Mouse (Mus musculus): ENCODE measurements around the gene Serpina16. TPM values are rescaled to one million over a fixed set of nuclear protein-coding genes. Genes with fewer than 3 reads are reported as not detected.
"Not testable (repeated sequence)": the region's sequence is repeated elsewhere in the genome, so short reads cannot be mapped to it uniquely, and the experiment has no call there.

Serpina16 gene
- polyA plus RNA-seq, 1 experiment from 2014 or later: 0.50 TPM

GRCm38 (mm10) chr12:103665286-103665685 lies 10.7 kb downstream of the Serpina16 start:
- H3K9me3 ChIP-seq (replicated peaks; ENCODE audit: control insufficient read depth, low read length): no peaks in the 10 kb centered on the region
- H3K4me3 ChIP-seq (replicated peaks; ENCODE audit: low read length): no peak overlapping the region
- 78% methylated on average over 3 of the region's 3 CpGs for WGBS
- ATAC-seq (ENCODE audit: insufficient read depth, low FRiP score): no peak
- H3K4me2 ChIP-seq (ENCODE audit: low read depth, low read length): no peak overlapping the region
- H3K36me3 ChIP-seq (ENCODE audit: control insufficient read depth, insufficient read depth, low read length): no peaks in the 10 kb centered on the region
- no peak overlapping the region for H3K27ac ChIP-seq (ENCODE audit: low read length)
- H3K9ac ChIP-seq (ENCODE audit: low read length): no peak overlapping the region
- H3K27me3 ChIP-seq (ENCODE audit: control insufficient read depth, insufficient read depth, low read length): no peaks in the 10 kb centered on the region
- H3K4me1 ChIP-seq (ENCODE audit: control insufficient read depth, insufficient read depth, low read length): no peaks in the 10 kb centered on the region

GRCm38 (mm10) chr12:103662053-103662452 lies 13.9 kb downstream of the Serpina16 start:
- not testable (repeated sequence) for H3K27me3 ChIP-seq (ENCODE audit: control insufficient read depth, insufficient read depth, low read length); H3K4me2 ChIP-seq (ENCODE audit: low read depth, low read length); ATAC-seq (ENCODE audit: insufficient read depth, low FRiP score); H3K4me3 ChIP-seq (replicated peaks; ENCODE audit: low read length); H3K9ac ChIP-seq (ENCODE audit: low read length); H3K27ac ChIP-seq (ENCODE audit: low read length); H3K9me3 ChIP-seq (replicated peaks; ENCODE audit: control insufficient read depth, low read length); H3K4me1 ChIP-seq (ENCODE audit: control insufficient read depth, insufficient read depth, low read length); H3K36me3 ChIP-seq (ENCODE audit: control insufficient read depth, insufficient read depth, low read length)

- Histone ChIP-seq H3K4me2 (ENCODE audit: low read depth, low read length) (no peak overlapping the region), H3K36me3 (ENCODE audit: control insufficient read depth, insufficient read depth, low read length) (no peaks in the 10 kb centered on the region), H3K4me3 (replicated peaks; ENCODE audit: low read length) (no peak overlapping the region), H3K9ac (ENCODE audit: low read length) (no peak overlapping the region), H3K4me1 (ENCODE audit: control insufficient read depth, insufficient read depth, low read length) (no peaks in the 10 kb centered on the region), H3K9me3 (replicated peaks; ENCODE audit: control insufficient read depth, low read length) (no peaks in the 10 kb centered on the region), H3K27ac (ENCODE audit: low read length) (no peak overlapping the region), H3K27me3 (ENCODE audit: control insufficient read depth, insufficient read depth, low read length) (no peaks in the 10 kb centered on the region)
- ATAC-seq (ENCODE audit: insufficient read depth, low FRiP score): no peak
- WGBS: 87% methylated on average over 5 of the region's 5 CpGs
Observed at GRCm38 (mm10) chr12:103660076-103660475, 15.9 kb downstream of the Serpina16 start.

GRCm38 (mm10) chr12:103659171-103659570 lies 16.8 kb downstream of the Serpina16 start:
- no peak for ATAC-seq (ENCODE audit: insufficient read depth, low FRiP score)
- Histone ChIP-seq H3K9ac (ENCODE audit: low read length) (no peak overlapping the region), H3K4me1 (ENCODE audit: control insufficient read depth, insufficient read depth, low read length) (no peaks in the 10 kb centered on the region), H3K4me3 (replicated peaks; ENCODE audit: low read length) (no peak overlapping the region), H3K27me3 (ENCODE audit: control insufficient read depth, insufficient read depth, low read length) (no peaks in the 10 kb centered on the region), H3K4me2 (ENCODE audit: low read depth, low read length) (no peak overlapping the region), H3K36me3 (ENCODE audit: control insufficient read depth, insufficient read depth, low read length) (no peaks in the 10 kb centered on the region), H3K9me3 (replicated peaks; ENCODE audit: control insufficient read depth, low read length) (no peaks in the 10 kb centered on the region), H3K27ac (ENCODE audit: low read length) (no peak overlapping the region)
- 76% methylated on average over 2 of the region's 2 CpGs for WGBS

GRCm38 (mm10) chr12:103657991-103658390 lies 17.9 kb downstream of the Serpina16 start:
- no peak overlapping the region for H3K4me3 ChIP-seq (replicated peaks; ENCODE audit: low read length)
- no peaks in the 10 kb centered on the region for H3K4me1 ChIP-seq (ENCODE audit: control insufficient read depth, insufficient read depth, low read length)
- no peaks in the 10 kb centered on the region for H3K27me3 ChIP-seq (ENCODE audit: control insufficient read depth, insufficient read depth, low read length)
- no peak overlapping the region for H3K9ac ChIP-seq (ENCODE audit: low read length)
- no peak overlapping the region for H3K27ac ChIP-seq (ENCODE audit: low read length)
- no peak overlapping the region for H3K4me2 ChIP-seq (ENCODE audit: low read depth, low read length)
- no peaks in the 10 kb centered on the region for H3K36me3 ChIP-seq (ENCODE audit: control insufficient read depth, insufficient read depth, low read length)
- 82% methylated on average over 10 of the region's 10 CpGs for WGBS
- no peaks in the 10 kb centered on the region for H3K9me3 ChIP-seq (replicated peaks; ENCODE audit: control insufficient read depth, low read length)
- no peak for ATAC-seq (ENCODE audit: insufficient read depth, low FRiP score)

- H3K4me3 ChIP-seq (replicated peaks; ENCODE audit: low read length): no peak within 1 kb of the TSS
- no peak for ATAC-seq (ENCODE audit: insufficient read depth, low FRiP score)
- H3K27ac ChIP-seq (ENCODE audit: low read length): no peak within 1 kb of the TSS
- H3K4me1 ChIP-seq (ENCODE audit: control insufficient read depth, insufficient read depth, low read length): no peaks in the 10 kb centered on the region
- H3K9me3 ChIP-seq (replicated peaks; ENCODE audit: control insufficient read depth, low read length): no peaks in the 10 kb centered on the region
- H3K27me3 ChIP-seq (ENCODE audit: control insufficient read depth, insufficient read depth, low read length): no peaks in the 10 kb centered on the region
- WGBS: 65% methylated on average over 9 of the region's 9 CpGs
- no peaks in the 10 kb centered on the region for H3K36me3 ChIP-seq (ENCODE audit: control insufficient read depth, insufficient read depth, low read length)
- no peak within 1 kb of the TSS for H3K4me2 ChIP-seq (ENCODE audit: low read depth, low read length)
- no peak within 1 kb of the TSS for H3K9ac ChIP-seq (ENCODE audit: low read length)
Observed at GRCm38 (mm10) chr12:103656848-103657626, 18.9 kb downstream of the Serpina16 start, which contains the start of gene Serpina6. TSS of gene Serpina6 (minus strand) at chr12:103657212.

- Histone ChIP-seq H3K27ac (ENCODE audit: low read length) (no peak overlapping the region), H3K4me1 (ENCODE audit: control insufficient read depth, insufficient read depth, low read length) (no peaks in the 10 kb centered on the region), H3K4me3 (replicated peaks; ENCODE audit: low read length) (no peak overlapping the region), H3K9ac (ENCODE audit: low read length) (no peak overlapping the region), H3K27me3 (ENCODE audit: control insufficient read depth, insufficient read depth, low read length) (no peaks in the 10 kb centered on the region), H3K4me2 (ENCODE audit: low read depth, low read length) (no peak overlapping the region), H3K36me3 (ENCODE audit: control insufficient read depth, insufficient read depth, low read length) (no peaks in the 10 kb centered on the region), H3K9me3 (replicated peaks; ENCODE audit: control insufficient read depth, low read length) (no peaks in the 10 kb centered on the region)
- 77% methylated on average over 7 of the region's 7 CpGs for WGBS
- no peak for ATAC-seq (ENCODE audit: insufficient read depth, low FRiP score)
Observed at GRCm38 (mm10) chr12:103655123-103656044, 20.6 kb downstream of the Serpina16 start.

GRCm38 (mm10) chr12:103653836-103654235 lies 22.1 kb downstream of the Serpina16 start:
- WGBS: 95% methylated on average over 2 of the region's 2 CpGs
- ATAC-seq (ENCODE audit: insufficient read depth, low FRiP score): no peak
- Histone ChIP-seq H3K27me3 (ENCODE audit: control insufficient read depth, insufficient read depth, low read length) (no peaks in the 10 kb centered on the region), H3K9ac (ENCODE audit: low read length) (no peak overlapping the region), H3K4me2 (ENCODE audit: low read depth, low read length) (no peak overlapping the region), H3K27ac (ENCODE audit: low read length) (no peak overlapping the region), H3K4me3 (replicated peaks; ENCODE audit: low read length) (no peak overlapping the region), H3K36me3 (ENCODE audit: control insufficient read depth, insufficient read depth, low read length) (no peaks in the 10 kb centered on the region), H3K4me1 (ENCODE audit: control insufficient read depth, insufficient read depth, low read length) (no peaks in the 10 kb centered on the region), H3K9me3 (replicated peaks; ENCODE audit: control insufficient read depth, low read length) (no peaks in the 10 kb centered on the region)

GRCm38 (mm10) chr12:103646314-103646713 lies 29.6 kb downstream of the Serpina16 start:
- Histone ChIP-seq H3K4me1 (ENCODE audit: control insufficient read depth, insufficient read depth, low read length) (no peaks in the 10 kb centered on the region), H3K9ac (ENCODE audit: low read length) (no peak overlapping the region), H3K36me3 (ENCODE audit: control insufficient read depth, insufficient read depth, low read length) (no peaks in the 10 kb centered on the region), H3K9me3 (replicated peaks; ENCODE audit: control insufficient read depth, low read length) (no peaks in the 10 kb centered on the region), H3K27ac (ENCODE audit: low read length) (no peak overlapping the region), H3K4me3 (replicated peaks; ENCODE audit: low read length) (no peak overlapping the region), H3K27me3 (ENCODE audit: control insufficient read depth, insufficient read depth, low read length) (no peaks in the 10 kb centered on the region), H3K4me2 (ENCODE audit: low read depth, low read length) (no peak overlapping the region)
- WGBS: 79% methylated on average over 2 of the region's 2 CpGs
- no peak for ATAC-seq (ENCODE audit: insufficient read depth, low FRiP score)
